Mouse (Mus musculus) CD8-positive naive resting alpha-beta T cell, adult 2 months (primary cell): Measurements from ENCODE around the gene Tmem95.
"Not testable (repeated sequence)": the region's sequence is repeated elsewhere in the genome, so short reads cannot be mapped to it uniquely, and the experiment has no call there.

Experiments
- DNase-seq, 2 experiments: peaks; one replicate each; pipeline ENCODE4 v3.0.0; 2022; ENCODE audit warnings: low read depth in 2 of 2, low spot score in 2 of 2

The Tmem95 gene

DNA sequence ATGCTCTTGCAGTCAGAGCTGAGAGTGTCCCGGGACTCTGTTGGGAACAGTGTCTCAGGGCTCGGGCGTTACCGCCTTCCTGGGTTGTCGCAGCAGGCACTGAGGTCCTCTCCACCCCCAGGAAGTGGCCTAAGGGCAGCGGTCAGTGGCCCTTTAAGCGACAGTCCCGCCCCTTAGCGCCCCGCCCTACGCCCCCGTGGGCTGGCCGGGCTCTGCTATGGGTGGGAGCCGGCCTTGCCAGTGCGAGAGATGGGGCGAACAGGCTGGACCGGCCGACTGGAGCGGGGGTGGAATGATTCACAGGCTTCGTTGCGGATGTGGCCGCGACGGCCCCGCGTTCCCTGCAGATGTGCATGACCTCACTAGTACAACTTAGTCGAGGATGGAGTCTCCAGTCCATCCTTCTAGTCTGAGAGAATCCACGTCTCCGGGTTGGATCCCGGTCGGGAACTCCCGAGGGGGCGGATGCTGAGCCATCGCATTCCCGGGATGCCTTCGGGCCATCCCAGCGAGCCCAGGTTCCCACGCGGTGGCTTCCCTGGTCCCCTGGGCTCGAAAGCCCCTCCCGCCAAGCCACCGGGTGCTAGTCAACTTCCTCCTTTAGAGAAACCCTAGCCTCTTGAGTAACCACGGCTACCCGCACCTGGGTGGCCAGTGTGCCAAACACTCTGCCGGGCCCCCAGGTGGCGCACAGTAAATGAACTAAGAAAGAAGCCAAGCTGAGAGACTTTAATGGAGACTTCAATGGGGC, 3.2 kb upstream of the Tmem95 start, which contains the start of gene Kctd11:
Kctd11 (minus strand) TSS at position 554 of the 751 bp plus-strand sequence.
- DNase-seq = peak; percentile 57 to 59

DNA sequence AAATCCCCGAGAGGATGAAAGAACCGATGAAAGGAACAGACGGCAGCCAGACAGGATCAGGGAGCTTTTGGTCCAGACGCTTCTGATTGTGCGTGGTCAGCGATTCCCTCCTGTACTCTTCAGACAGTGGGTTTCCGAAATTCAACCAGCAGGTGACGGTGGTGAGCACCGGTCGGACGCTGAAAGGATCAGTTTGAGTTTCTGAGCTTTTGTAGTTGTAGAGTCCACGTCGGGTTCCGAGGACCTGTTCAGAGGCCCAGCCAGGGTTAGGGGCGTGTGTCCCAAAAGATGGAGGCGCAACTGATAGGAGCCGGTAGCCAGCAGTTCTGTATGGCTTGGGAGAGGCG, 2.7 kb upstream of the Tmem95 start:
- peak; percentile 30 to 52 for DNase-seq

DNA sequence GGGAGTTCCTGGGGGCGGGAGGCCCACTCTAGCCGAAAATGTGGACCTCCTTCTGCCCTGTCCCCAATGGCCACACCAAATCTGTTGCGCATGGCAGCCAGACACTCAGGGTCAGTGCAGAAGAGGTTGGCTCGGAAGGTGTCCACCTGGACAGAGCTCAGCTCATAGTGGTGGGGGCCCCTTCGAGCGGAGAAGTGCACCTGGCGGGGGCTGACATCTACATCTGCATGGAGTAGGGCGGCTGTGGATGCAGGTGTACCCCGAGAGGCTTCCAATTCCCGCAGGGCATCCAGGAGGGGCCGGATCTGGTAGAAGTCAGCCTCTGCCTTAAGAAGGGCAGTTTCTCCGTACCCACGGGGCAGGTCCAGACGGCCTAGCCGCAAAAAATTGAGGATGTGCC, 1.9 kb upstream of the Tmem95 start:
- no peak for DNase-seq

DNA sequence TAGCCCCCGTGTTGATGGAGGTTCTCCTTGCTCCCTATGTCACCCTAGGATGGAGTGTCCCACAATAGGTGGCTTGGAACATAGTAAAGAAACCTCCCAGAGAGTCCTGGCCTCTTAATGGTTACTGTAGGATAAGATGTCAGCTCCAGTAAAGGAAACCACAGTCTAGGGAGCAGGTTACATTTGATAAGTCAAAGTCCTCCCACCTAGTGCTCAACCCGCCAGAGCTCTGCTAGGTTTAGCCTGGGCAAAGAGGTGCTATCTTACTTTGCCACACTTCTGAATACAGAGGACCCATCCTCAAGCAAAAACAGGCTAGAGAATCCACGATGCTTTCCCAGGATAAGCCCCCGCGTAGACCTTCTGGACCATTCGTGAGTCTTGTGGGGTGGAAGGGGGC, 1.1 kb upstream of the Tmem95 start:
- no peak for DNase-seq

DNA sequence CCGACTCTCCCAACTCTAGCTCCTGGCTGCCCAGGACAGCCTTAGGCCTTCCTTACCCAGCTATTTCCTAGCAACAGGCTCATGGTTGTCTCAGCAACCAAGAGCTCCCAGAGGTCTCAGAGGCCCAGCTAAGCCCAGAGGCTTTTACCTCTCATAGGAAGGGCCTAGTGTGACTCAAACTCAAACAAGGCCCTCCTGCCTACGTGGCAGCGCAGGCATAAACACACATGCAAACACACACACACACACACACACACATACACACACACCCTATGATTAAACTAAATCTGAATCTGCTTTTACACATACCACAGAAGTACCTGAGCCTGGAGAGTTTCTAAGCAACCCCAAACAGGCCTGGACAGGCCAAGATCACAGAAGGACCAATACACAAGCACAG, 581 bp upstream of the Tmem95 start:
- no peak for DNase-seq

DNA sequence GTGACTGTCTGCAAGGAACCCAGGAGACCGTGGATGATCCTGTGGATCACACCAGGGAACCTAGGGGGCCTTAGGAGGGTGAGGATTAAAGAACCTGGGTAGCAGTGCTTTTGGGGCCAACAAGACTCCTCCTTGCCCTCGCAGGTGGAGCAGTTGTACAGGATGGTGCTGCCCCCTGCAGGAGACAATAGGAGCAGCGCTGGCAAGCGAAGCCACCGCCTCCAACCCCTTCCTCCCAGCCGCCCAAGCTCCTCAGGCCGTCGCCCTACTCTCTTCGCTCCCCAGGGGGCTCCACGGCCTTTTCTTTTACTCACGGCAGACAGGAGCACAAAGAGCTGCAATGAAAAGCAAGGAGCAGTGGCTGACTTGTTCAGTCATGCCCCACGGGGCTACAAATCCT, 951 bp downstream of the Tmem95 start:
- peak; percentile 88 to 94 for DNase-seq

DNA sequence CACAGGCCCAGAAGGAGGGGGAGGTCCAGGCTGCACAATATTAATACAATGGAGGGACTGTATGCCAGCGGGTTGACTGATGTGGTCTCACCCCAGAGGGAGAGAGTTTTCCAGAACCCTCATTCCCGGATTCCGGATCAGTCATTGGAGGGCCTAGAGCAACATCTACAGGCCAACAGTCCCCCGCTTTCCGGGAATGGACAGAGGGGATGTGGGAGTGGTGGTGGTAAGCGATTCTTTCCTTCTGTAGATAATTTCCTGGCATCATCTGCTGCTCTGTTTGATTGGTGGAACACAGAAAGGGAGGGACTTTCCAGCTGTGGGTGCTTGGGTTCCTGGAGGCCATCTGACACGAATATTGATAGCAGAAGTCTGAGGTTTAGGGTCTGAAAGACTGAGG, 1.6 kb downstream of the Tmem95 start:
- no peak for DNase-seq

DNA sequence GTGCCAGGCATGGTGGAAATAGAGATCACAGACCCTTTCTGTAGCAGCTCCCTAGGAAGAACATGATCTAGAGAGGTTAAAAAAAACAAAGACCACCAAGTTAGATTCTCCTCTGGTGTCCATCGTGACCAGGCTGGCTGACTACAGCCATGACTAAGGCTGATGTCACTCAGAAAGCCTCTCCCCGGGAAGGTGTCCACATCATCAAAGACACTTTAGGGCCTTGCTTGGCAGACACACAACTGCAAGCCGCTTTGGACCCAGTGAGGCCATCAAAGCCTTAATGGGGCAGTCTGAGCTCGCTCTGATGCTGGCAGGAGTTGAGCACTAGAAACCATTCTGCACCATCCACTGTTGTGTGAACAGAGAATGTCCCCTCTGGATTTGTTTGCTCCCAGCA, 5.4 kb downstream of the Tmem95 start:
- no peak for DNase-seq

DNA sequence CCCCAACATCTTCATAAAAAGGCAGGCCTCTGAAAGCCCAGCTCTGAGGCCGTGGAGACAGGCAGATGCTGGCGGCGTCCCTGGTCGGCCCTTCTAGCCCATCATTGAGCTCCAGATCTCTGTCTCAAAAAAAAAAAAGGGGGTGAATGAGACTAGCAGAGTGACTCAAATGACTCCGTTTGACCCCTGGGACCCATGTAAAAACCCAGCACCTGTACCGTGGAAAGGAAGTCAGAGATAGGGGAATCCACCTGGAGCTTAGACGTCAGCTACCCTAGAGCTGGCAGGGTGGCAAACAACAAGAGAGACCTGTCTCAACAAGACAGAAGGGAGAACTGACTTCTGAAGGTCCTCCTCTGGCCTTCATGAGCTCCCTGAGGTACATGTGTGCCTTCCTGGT, 6.0 kb downstream of the Tmem95 start:
- DNase-seq = no peak

DNA sequence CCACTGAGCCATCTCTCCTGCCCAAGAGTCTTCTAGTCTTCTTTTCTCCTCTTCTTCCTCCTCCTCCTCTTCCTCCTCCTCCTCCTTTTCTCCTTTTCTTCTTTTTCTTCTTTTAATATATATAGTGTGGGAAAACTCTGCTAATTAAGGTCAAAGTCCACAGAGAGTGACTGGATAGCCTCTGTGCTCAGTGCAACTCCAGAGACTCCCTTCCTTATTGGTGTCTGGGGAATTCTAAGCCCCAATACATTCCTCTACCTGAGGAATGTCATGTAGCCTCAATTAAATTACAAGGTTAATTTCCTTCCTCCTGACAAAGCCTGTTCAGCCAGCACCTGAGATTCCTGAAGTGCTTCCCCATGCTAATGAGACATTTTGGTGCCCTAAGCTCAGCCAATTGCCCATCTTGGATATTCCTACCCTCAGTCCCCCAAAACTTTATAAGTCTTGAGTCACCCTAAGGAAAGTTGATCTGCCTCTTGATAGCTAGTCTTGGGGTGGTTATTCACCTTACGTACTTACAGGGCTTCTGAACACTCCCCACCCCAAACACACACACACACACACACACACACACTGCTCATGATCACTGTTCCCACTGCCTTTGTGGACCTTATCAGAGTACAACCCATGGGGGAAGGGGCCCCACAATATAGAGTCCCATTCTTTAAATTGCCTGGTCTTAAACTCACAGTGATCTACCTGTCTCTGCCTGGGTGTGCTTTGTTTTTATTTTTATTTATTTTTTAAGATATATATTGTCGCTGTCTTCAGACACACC, 7.3 kb downstream of the Tmem95 start:
- no peak for DNase-seq

DNA sequence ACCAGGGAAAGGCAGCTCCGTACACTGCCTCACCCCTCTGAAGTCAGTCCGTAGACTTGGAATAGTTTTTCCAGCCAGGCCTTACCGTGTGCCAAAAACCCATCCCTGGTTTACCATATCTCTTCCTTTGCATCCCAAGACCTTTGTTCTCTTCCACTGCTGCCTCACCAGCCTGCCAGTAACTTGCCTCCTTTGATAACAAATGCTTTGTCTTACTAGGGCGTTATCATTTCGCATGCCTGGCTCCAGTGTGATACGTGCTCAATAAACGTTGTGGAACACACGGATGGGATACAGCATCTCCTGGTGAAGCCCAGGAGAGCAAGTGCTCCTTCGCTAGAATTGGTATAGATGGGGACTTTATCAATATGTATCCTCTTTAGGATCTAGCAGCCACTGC, 10.5 kb downstream of the Tmem95 start:
- no peak for DNase-seq

DNA sequence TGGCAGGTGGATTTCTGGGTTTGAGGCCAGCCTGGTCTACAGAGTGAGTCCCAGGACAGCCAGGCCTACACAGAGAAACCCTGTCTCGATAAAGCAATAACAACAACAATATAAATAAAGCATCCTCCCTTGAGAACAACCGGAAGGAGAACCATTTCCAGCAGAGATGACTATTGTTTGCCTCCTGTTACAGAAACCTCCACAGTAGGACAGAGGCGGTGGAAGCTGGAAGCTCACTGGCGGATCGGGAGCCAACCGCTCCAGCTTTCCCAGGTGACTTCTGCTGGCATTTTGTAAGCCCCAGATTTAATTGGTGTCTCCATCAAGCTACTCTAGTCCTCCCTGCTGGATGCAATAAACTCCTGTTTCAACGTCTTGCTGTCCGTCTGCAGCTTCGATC, 12.3 kb downstream of the Tmem95 start:
- no peak for DNase-seq

DNA sequence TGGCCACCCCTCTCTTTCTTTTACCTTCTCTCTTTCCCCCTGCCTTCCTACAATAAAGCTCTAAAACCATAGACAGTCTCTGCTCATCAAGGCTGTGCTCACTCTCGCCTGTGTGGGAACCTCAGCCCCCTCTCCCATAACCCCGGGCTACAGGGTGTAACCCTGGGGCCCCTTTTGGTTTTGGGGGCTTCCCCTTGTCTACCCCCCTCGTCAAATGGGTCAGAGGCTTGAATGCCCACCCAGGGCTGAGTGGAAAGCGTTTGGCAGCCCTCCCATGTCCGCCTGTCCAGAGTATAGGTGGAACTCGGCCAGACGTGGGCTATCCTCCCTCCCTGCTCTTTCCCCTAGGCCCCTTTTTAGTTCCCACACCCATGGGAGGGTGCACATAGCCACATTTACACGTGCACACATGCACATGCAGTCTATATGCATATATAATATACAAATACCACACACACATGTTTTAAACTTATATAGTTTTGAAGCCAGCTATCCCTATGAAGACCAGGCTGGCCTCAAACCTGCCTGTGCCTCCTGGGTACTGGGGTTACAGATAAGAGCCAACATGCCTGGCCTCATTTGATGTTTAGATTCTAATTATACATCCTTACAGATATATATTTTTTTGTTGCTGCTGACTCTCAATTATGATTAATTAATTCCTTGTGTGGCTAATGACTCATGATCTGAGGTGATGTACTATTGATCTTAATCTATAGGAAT, 13.5 kb downstream of the Tmem95 start:
- DNase-seq = no peak

DNA sequence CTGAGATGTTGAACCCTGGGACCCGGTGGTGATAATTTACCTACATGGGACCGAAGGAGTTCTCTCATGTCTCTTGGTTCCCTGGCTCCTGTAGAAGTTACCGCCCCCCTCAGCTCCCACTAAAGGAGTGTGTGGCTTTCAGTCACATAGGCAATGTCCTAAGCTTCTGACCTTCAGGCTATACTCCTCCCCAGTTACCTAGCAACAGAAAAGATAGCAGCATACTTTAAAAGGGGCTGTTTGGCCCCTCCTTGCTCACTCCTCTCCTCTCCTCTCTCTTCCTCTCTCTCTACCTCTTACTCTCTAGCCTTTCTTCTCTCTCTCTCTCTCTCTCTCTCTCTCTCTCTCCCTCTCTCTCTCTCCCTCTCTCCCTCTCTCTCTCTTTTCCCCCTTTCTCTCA, 14.1 kb downstream of the Tmem95 start:
- DNase-seq = not testable (repeated sequence)

DNA sequence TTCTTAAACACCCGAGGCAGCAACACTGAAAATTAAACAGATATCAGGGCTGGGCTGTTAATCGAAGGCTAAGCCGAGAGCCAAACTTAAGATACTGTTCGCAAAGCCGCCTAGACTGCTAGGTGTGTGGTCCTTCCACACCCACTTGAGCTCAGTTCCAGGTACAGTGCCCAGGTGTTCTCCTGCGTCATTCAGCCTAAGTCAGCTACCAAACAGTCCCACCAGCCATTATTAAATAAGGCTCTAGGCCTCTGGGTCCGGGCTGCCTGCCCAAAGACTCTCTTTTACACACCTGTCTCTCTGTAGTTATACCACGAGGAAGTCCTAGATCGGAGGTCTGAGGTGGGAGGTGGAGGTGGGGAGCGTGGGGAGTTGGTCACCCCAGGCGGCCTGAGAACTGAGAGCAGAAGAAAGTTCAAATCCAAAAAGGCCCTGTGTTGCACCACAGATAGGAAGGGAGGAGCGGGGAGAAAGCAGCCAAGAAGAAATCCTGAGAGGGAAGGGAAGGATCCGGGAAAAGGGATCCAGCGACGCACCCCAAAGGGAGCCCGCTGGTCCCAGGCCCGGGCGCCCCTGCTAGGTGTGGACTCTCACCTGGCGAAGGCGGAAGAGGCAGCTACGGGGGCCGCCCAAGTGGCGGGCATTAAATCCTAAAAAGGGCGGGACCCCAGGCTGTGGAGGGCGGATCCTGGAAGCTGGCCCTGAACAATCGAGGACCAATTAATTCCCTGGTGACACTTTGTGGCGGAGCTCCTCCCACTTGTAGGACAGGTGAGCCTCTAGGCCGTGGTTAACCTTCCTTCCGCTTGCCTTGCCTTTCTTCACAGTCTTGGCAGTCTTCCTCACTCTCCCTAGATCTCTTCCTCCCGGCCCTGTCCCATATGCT, 19.5 kb downstream of the Tmem95 start, which contains the start of gene Tnk1:
Tnk1 (minus strand) TSS at position 618 of the 886 bp plus-strand sequence.
- DNase-seq = no peak

DNA sequence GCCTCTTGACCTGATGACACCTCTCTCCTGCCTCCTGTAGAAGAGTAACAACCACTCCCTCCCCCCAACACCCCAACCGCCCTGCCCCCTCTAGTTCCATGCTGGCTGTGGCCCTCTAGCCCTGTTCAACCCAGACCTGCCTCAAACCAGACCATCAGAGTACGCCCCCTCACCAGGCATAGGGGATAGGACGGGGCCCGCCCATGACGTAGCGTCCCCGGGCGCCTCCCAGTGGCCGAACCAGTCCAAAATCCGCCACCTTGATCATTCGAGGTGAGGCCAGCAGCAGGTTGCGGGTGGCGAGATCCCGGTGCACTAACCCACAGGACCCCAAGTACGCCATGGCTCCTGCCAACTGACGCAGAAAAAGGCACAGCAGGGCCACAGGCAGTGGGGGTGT, 22.5 kb downstream of the Tmem95 start:
- no peak for DNase-seq

DNA sequence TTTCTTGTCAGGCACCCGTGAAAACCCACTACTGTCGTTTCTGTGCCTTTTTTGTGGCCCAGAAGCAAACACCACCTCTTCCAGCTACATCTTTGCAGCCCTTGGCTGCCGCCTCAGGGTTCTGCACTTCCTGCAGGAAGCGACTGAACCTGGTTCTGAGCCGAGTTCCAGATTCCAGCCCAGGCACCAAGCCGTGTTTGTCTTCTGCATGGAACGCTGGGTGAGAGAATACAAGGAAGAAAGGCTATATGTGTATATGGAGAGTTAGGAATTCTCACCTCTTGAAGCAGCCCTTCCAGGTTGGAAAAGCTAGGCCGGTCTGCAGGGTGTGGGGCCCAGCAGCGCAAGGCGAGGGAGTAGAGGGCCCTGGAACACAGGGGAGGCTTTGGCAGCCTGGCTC, 23.1 kb downstream of the Tmem95 start:
- no peak for DNase-seq

DNA sequence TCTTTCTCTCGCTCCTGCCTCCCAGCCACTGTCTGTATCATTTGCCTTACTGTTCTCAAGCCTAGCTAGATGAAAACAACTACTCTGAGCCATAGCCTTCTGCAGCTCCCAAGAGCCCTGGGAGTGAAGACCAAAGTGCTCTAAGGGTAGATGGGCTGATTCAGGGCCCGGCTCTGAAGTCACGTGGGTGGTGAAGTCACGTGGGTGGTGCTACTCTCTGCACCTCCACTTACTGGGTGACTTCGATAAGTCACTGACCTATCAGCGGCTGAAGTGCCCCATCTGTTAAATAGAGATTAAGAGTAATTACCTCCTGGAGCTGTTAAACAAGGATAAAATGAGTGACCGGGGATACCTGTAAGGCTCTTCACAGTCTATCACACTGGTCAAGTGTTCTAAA, 23.8 kb downstream of the Tmem95 start:
- no peak for DNase-seq

DNA sequence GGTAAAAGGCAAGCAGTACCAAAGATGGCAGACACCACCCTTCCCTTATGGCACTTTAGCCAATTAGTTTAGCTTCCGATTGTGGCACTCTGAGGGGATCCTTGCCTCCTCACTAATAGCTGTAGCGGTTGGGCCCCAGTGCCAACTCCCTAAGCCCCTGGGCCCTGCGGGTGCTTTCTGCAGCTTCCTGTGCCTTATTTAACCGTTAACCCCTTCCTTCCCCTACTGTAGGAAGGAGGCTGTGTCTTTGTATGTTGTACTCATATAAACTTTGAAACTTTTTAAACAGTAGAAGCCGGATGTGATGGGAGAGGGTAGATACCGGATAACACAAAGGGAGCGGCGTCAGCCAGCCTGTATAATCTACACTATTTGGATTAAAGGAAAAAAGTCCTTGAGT, 27.1 kb downstream of the Tmem95 start:
- no peak for DNase-seq

DNA sequence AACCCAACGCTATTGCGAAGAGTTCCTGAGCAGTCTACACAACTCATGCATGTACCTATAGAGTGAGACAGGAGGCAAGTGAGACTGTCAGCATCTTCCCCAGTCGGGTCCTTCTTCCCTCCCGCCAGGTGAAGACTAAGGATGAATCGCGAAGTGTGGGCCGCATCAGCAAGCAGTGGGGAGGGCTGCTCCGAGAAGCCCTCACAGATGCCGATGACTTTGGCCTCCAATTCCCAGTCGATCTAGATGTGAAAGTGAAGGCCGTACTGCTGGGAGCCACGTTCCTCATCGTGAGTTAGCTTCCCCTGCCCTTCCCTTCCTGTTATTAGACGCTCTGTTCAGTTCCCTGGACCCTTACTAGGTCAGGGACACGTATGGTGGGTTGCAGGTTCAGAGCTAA, 27.9 kb downstream of the Tmem95 start:
- DNase-seq = no peak

DNA sequence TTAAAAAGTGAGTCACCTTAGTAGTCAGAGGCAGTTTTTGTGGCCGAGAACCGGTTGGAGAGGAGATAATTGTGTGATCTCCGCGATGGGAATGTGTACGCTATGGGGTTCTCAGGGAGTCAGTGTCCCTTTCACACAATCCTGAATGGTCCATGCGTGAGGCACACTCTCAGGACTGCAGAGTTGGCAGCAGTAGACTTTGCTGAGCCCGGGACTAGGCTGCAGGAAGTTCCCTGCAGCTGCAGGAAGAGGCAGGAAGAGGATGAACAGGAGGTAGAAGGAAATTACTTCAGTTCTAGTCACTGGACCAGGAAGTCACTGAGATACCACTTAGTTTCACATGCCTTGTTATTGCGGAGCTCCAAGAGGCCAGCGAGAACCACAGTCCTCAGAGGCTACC, 28.7 kb downstream of the Tmem95 start:
- DNase-seq = no peak
